Mouse (Mus musculus): ENCODE data around the gene Ascl1. TPM values are rescaled to one million over a fixed set of nuclear protein-coding genes. Genes with fewer than 3 reads are reported as not detected.

Ascl1 gene
- total and polyA plus RNA-seq, 2 experiments from 2014 or later = 4.6 to 19.4 TPM

DNA sequence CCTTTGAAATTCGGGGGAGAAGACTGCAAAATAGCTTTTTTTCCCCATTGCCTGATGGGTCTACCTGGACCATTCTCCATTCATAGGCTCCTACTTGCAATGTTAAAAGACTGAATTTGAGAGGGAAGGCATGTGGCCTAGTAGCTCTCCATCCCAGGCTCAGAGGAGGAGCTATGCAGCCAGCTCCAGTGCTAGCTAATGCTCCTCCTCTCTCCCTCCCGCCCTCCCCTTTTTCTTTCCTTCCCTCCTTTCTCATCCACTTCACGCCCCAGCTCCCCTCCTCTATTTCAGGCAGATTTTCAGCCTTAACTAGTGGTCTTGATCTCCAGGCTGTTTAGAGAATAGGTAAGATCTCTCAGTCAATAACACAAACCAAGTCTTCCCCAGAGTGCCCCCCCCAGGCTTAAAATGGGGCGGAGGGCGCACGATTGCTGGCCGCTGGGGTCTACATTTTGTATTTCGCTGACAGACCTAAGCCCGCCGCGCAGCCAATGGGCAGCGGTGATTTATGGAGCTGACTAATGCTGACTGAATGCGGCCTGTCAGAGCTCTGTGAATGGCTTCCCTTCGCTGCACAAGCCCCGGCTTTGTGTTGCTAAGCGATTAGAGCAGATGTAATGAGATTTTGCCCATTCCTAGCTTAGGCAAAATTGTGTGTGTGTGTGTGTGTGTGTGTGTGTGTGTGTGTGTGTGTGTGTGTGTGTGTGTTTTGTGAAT is 4.9 kb downstream of the Ascl1 start:
- H3K4me1 ChIP-seq (ENCODE audit: insufficient read depth, low read length) = peaks cover 10% of the 10 kb centered on the region
- peak overlapping the region; percentile 80 for H3K27ac ChIP-seq
- H3K9ac ChIP-seq (replicated peaks; ENCODE audit: low read length) = no peak overlapping the region
- ATAC-seq (peak; percentile 89), DNase-seq (ENCODE audit: low spot score) (peak; percentile 91)
- WGBS = 1% methylated on average over 15 of the region's 16 CpGs
- no peak for TF ChIP-seq CTCF (IDR thresholded peaks at IDR 0.05; ENCODE audit: low read depth)
- H3K36me3 ChIP-seq (ENCODE audit: insufficient read depth, low read length) = no peaks in the 10 kb centered on the region
- peak overlapping the region; percentile 53 for H3K4me2 ChIP-seq (ENCODE audit: low read depth, low read length)
- H3K4me3 ChIP-seq (ENCODE audit: low read length) = peak overlapping the region; percentile 20
- no peaks in the 10 kb centered on the region for H3K9me3 ChIP-seq (ENCODE audit: low read length)
- no peaks in the 10 kb centered on the region for H3K27me3 ChIP-seq (ENCODE audit: insufficient read depth, low read length)

- no peaks in the 10 kb centered on the region for H3K9me3 ChIP-seq (ENCODE audit: low read length)
- H3K4me1 ChIP-seq (ENCODE audit: insufficient read depth, low read length) = peaks cover 6% of the 10 kb centered on the region
- 1% methylated on average over 33 of the region's 33 CpGs for WGBS
- H3K4me3 ChIP-seq (ENCODE audit: low read length) = peak overlapping the region; percentile 40
- H3K4me2 ChIP-seq (ENCODE audit: low read depth, low read length) = peak overlapping the region; percentile 92
- H3K27me3 ChIP-seq (ENCODE audit: insufficient read depth, low read length) = no peaks in the 10 kb centered on the region
- no peaks in the 10 kb centered on the region for H3K36me3 ChIP-seq (ENCODE audit: insufficient read depth, low read length)
- H3K27ac ChIP-seq = peak overlapping the region; percentile 69; the same call in 1 of the 2 replicates
- peak; percentile 76 for ATAC-seq
- H3K9ac ChIP-seq (replicated peaks; ENCODE audit: low read length) = peak overlapping the region; percentile 31
- DNase-seq (ENCODE audit: low spot score) = peak; percentile 87
- no peak for TF ChIP-seq CTCF (IDR thresholded peaks at IDR 0.05; ENCODE audit: low read depth)
These were observed 7.5 kb downstream of the Ascl1 start for GRCm38 (mm10) chr10:87485721-87486620.

GRCm38 (mm10) chr10:87484831-87485720 is 8.4 kb downstream of the Ascl1 start:
- peak overlapping the region; percentile 69 for H3K27ac ChIP-seq
- no peak for TF ChIP-seq CTCF (IDR thresholded peaks at IDR 0.05; ENCODE audit: low read depth)
- peak; percentile 38 for ATAC-seq
- peak overlapping the region; percentile 40 for H3K4me3 ChIP-seq (ENCODE audit: low read length)
- H3K27me3 ChIP-seq (ENCODE audit: insufficient read depth, low read length) = no peaks in the 10 kb centered on the region
- 0 out of 2 replicates have a peak overlapping the region, but pooled peaks have one; percentile 31 for H3K9ac ChIP-seq (replicated peaks; ENCODE audit: low read length)
- DNase-seq (ENCODE audit: low spot score) = no peak
- peak overlapping the region; percentile 92 for H3K4me2 ChIP-seq (ENCODE audit: low read depth, low read length)
- H3K36me3 ChIP-seq (ENCODE audit: insufficient read depth, low read length) = no peaks in the 10 kb centered on the region
- 2% methylated on average over 17 of the region's 17 CpGs for WGBS
- H3K4me1 ChIP-seq (ENCODE audit: insufficient read depth, low read length) = peaks cover 6% of the 10 kb centered on the region
- no peaks in the 10 kb centered on the region for H3K9me3 ChIP-seq (ENCODE audit: low read length)

- DNase-seq (ENCODE audit: low spot score) (no peak), ATAC-seq (no peak)
- H3K27ac ChIP-seq = no peak overlapping the region
- no peaks in the 10 kb centered on the region for H3K27me3 ChIP-seq (ENCODE audit: insufficient read depth, low read length)
- H3K4me2 ChIP-seq (ENCODE audit: low read depth, low read length) = no peak overlapping the region
- no peaks in the 10 kb centered on the region for H3K9me3 ChIP-seq (ENCODE audit: low read length)
- H3K4me3 ChIP-seq (ENCODE audit: low read length) = no peak overlapping the region
- no peaks in the 10 kb centered on the region for H3K36me3 ChIP-seq (ENCODE audit: insufficient read depth, low read length)
- 29% methylated on average over 5 of the region's 5 CpGs for WGBS
- no peak for TF ChIP-seq CTCF (IDR thresholded peaks at IDR 0.05; ENCODE audit: low read depth)
- H3K4me1 ChIP-seq (ENCODE audit: insufficient read depth, low read length) = no peaks in the 10 kb centered on the region
- H3K9ac ChIP-seq (replicated peaks; ENCODE audit: low read length) = no peak overlapping the region
These were observed 15.6 kb downstream of the Ascl1 start for GRCm38 (mm10) chr10:87477895-87478294.

DNA sequence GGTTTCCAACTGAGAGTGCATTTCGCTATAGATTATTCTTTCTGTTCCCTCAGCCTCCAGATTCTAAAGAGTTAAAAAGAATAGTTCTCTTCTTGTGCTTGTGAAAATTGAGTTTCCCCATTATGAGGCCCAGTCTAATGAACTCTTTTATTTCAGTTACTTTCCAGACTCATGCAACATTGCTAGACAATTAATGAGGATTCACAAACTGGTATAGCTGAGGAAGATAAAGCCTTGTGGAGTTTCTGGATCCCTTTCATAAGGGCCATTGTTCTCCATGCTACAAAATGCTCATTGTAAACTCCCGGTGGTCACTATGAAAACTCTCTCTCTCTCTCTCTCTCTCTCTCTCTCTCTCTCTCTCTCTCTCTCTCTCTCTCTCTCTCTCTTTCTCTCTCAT is 18.5 kb downstream of the Ascl1 start:
- WGBS = 38% methylated on average over 2 of the region's 2 CpGs

GRCm38 (mm10) chr10:87473475-87474131 is 19.9 kb downstream of the Ascl1 start:
- Histone ChIP-seq H3K4me3 (ENCODE audit: low read length) (no peak overlapping the region), H3K4me1 (ENCODE audit: insufficient read depth, low read length) (no peaks in the 10 kb centered on the region), H3K36me3 (ENCODE audit: insufficient read depth, low read length) (no peaks in the 10 kb centered on the region), H3K27me3 (ENCODE audit: insufficient read depth, low read length) (no peaks in the 10 kb centered on the region), H3K27ac (no peak overlapping the region), H3K9ac (replicated peaks; ENCODE audit: low read length) (no peak overlapping the region), H3K9me3 (ENCODE audit: low read length) (no peaks in the 10 kb centered on the region), H3K4me2 (ENCODE audit: low read depth, low read length) (no peak overlapping the region)
- DNase-seq (ENCODE audit: low spot score) (no peak), ATAC-seq (no peak)
- 25% methylated on average over 10 of the region's 10 CpGs for WGBS
- no peak for TF ChIP-seq CTCF (IDR thresholded peaks at IDR 0.05; ENCODE audit: low read depth)

More for the DNA sequence above, 18.5 kb downstream of the Ascl1 start:
- no peak overlapping the region for H3K4me3 ChIP-seq (ENCODE audit: low read length)
- H3K27ac ChIP-seq = no peak overlapping the region
- no peaks in the 10 kb centered on the region for H3K4me1 ChIP-seq (ENCODE audit: insufficient read depth, low read length)
- no peak for TF ChIP-seq CTCF (IDR thresholded peaks at IDR 0.05; ENCODE audit: low read depth)
- no peak overlapping the region for H3K9ac ChIP-seq (replicated peaks; ENCODE audit: low read length)
- no peaks in the 10 kb centered on the region for H3K36me3 ChIP-seq (ENCODE audit: insufficient read depth, low read length)
- no peaks in the 10 kb centered on the region for H3K9me3 ChIP-seq (ENCODE audit: low read length)
- ATAC-seq (no peak), DNase-seq (ENCODE audit: low spot score) (no peak)
- H3K4me2 ChIP-seq (ENCODE audit: low read depth, low read length) = no peak overlapping the region
- H3K27me3 ChIP-seq (ENCODE audit: insufficient read depth, low read length) = no peaks in the 10 kb centered on the region

Data from hindbrain, postnatal 0 days (tissue).